Mouse (Mus musculus): ENCODE measurements around the gene Specc1l. TPM values are rescaled to one million over a fixed set of nuclear protein-coding genes. Genes with fewer than 3 reads are reported as not detected.

The Specc1l gene
- total and polyA plus RNA-seq, 3 experiments, result 17.9 to 39.6 (median 37.9) TPM

DNA sequence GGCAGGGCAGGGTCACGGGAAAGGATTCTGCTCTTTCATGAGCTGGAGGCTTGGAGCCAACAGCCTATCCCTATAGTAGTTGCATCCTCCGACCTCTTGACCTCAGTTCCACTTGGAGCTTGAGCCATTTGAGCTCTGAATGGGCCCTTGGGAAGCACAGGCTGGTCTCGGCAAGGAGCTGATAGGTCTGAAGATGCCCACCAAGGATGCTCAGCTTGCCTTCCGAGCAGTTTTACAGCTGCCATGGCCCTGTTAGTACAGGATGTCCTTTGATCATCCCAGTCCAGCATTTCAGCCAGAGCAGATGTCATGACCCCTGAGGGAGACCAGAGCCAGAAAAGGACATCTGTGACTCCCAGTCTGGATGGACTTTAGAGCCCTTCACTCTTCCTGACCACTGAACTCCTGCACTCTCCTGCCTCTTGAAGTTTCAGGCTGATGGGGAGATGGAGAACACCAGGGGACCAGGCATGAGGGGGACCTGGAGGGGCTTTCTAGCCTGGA is 116.4 kb downstream of the Specc1l start:
- DNase-seq, result peak in 1 of 2 experiments; percentile 14
- TF ChIP-seq EP300 (IDR thresholded peaks at IDR 0.05; ENCODE audit: insufficient read depth, low read depth, low read length), result no peak
- TF ChIP-seq POLR2A (IDR thresholded peaks at IDR 0.05; ENCODE audit: insufficient read depth, low read depth, low read length), result no peak
- no peak for TF ChIP-seq CTCF (IDR thresholded peaks at IDR 0.05)
- Histone ChIP-seq H3K4me1 (ENCODE audit: control insufficient read depth, insufficient read depth, low read length) (peaks cover 23% of the 10 kb centered on the region), H3K36me3 (ENCODE audit: control insufficient read depth, insufficient read depth, low read length) (peaks cover 2% of the 10 kb centered on the region), H3K9ac (ENCODE audit: low read depth, low read length) (no peak overlapping the region), H3K79me2 (replicated peaks; ENCODE audit: control insufficient read depth, insufficient read depth, low read length) (no peaks in the 10 kb centered on the region), H3K27me3 (ENCODE audit: control insufficient read depth, insufficient read depth, low read length) (no peaks in the 10 kb centered on the region), H3K4me3 (no peak overlapping the region), H3K27ac (no peak overlapping the region; the same call in none of the 2 replicates)
- intact Hi-C loops (cut with DNase I), result no loop called here
- 40% methylated on average over 4 of the region's 4 CpGs for WGBS

DNA sequence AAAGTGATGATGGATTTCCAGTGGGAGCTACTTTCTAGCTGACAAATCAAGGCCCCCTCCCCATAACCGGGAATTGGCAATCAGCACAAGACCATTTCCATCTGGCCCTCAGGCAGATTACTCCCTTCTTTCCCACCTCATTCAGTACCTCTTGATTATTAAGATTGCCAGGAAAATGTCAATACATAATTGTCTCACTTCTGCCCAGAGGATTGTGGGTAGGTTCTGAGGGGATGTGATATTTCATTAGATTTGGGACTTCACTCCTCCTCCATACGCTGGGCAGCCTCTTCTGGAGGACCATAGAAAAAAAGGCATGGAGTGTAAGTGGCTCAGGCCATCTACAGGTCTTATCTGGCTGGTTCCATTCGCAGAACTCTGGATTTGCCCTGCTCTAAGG is 120.4 kb downstream of the Specc1l start:
- Histone ChIP-seq H3K4me1 (ENCODE audit: control insufficient read depth, insufficient read depth, low read length) (peaks cover 14% of the 10 kb centered on the region), H3K36me3 (ENCODE audit: control insufficient read depth, insufficient read depth, low read length) (peaks cover 2% of the 10 kb centered on the region), H3K4me3 (no peak overlapping the region), H3K27me3 (ENCODE audit: control insufficient read depth, insufficient read depth, low read length) (no peaks in the 10 kb centered on the region), H3K79me2 (replicated peaks; ENCODE audit: control insufficient read depth, insufficient read depth, low read length) (no peaks in the 10 kb centered on the region), H3K27ac (no peak overlapping the region), H3K9ac (ENCODE audit: low read depth, low read length) (no peak overlapping the region)
- TF ChIP-seq EP300 (IDR thresholded peaks at IDR 0.05; ENCODE audit: insufficient read depth, low read depth, low read length), result no peak
- WGBS, result 89% methylated on average over 3 of the region's 3 CpGs
- no peak for DNase-seq
- intact Hi-C loops (cut with DNase I), result loop anchor here (2.0 kb wide), 1 partner anchor 13 kb away; no protein-coding TSS in a partner anchor

DNA sequence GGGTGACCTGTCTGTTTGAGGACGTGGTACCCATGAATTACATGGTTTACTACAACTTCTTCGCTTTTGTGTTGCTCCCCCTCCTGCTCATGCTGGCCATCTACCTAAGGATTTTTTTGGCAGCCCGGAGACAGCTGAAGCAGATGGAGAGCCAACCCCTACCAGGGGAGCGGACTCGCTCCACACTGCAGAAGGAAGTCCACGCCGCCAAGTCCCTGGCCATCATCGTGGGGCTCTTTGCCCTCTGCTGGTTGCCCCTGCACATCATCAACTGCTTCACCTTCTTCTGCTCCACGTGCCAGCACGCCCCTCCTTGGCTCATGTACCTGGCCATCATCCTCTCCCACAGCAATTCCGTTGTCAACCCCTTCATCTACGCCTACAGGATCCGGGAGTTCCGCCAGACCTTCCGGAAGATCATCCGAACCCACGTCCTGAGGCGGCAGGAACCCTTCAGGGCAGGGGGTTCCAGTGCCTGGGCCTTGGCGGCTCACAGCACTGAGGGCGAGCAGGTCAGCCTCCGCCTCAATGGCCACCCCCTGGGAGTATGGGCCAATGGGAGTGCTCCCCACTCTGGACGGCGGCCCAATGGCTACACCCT is 121.4 kb downstream of the Specc1l start:
- peak overlapping the region; percentile 72 for H3K27ac ChIP-seq
- intact Hi-C loops (cut with DNase I), result loop anchor here (2.0 kb wide), 1 partner anchor 14 kb away; no protein-coding TSS in a partner anchor
- no peaks in the 10 kb centered on the region for H3K27me3 ChIP-seq (ENCODE audit: control insufficient read depth, insufficient read depth, low read length)
- H3K4me1 ChIP-seq (ENCODE audit: control insufficient read depth, insufficient read depth, low read length), result peaks cover 6% of the 10 kb centered on the region
- DNase-seq, result no peak
- no peak overlapping the region for H3K4me3 ChIP-seq
- TF ChIP-seq EP300 (IDR thresholded peaks at IDR 0.05; ENCODE audit: insufficient read depth, low read depth, low read length), result no peak
- no peak for TF ChIP-seq CTCF (IDR thresholded peaks at IDR 0.05)
- TF ChIP-seq POLR2A (IDR thresholded peaks at IDR 0.05; ENCODE audit: insufficient read depth, low read depth, low read length), result no peak
- 84% methylated on average over 23 of the region's 23 CpGs for WGBS
- H3K79me2 ChIP-seq (replicated peaks; ENCODE audit: control insufficient read depth, insufficient read depth, low read length), result no peaks in the 10 kb centered on the region
- no peaks in the 10 kb centered on the region; the same call in none of the 2 replicates for H3K36me3 ChIP-seq (ENCODE audit: control insufficient read depth, insufficient read depth, low read length)
- H3K9ac ChIP-seq (ENCODE audit: low read depth, low read length), result no peak overlapping the region

DNA sequence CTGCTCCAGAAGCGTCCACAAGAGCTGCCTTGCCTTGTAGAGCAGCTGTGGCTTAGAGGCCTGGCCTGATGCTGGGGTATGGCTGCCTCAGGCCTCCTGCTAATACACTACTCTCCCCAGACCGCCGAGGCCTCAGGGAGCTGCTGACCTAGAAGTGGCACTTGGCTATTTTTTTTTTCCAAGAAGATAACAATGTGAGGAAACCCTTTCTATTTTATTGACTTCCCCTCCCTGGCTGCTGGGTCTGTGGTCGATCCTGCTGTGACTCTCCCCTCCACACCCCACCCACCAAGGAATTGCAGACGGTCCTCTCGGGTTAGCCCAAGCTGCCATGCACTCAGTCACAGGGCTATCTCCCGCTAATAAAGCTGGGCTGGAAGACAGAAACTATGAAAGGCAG is 122.3 kb downstream of the Specc1l start:
- H3K9ac ChIP-seq (ENCODE audit: low read depth, low read length), result no peak overlapping the region
- H3K36me3 ChIP-seq (ENCODE audit: control insufficient read depth, insufficient read depth, low read length), result no peaks in the 10 kb centered on the region; the same call in none of the 2 replicates
- H3K27me3 ChIP-seq (ENCODE audit: control insufficient read depth, insufficient read depth, low read length), result no peaks in the 10 kb centered on the region
- peak in 1 of 2 experiments; percentile 14 for DNase-seq
- 40% methylated on average over 7 of the region's 7 CpGs for WGBS
- H3K79me2 ChIP-seq (replicated peaks; ENCODE audit: control insufficient read depth, insufficient read depth, low read length), result no peaks in the 10 kb centered on the region
- H3K27ac ChIP-seq, result peak overlapping the region; percentile 72
- H3K4me3 ChIP-seq, result no peak overlapping the region
- intact Hi-C loops (cut with DNase I), result loop anchor here (2.0 kb wide), 1 partner anchor 15 kb away; no protein-coding TSS in a partner anchor
- peaks cover 5% of the 10 kb centered on the region; the same call in 1 of the 2 replicates for H3K4me1 ChIP-seq (ENCODE audit: control insufficient read depth, insufficient read depth, low read length)
- TF ChIP-seq EP300 (IDR thresholded peaks at IDR 0.05; ENCODE audit: insufficient read depth, low read depth, low read length) (no peak), POLR2A (IDR thresholded peaks at IDR 0.05; ENCODE audit: insufficient read depth, low read depth, low read length) (no peak), CTCF (IDR thresholded peaks at IDR 0.05) (no peak)

DNA sequence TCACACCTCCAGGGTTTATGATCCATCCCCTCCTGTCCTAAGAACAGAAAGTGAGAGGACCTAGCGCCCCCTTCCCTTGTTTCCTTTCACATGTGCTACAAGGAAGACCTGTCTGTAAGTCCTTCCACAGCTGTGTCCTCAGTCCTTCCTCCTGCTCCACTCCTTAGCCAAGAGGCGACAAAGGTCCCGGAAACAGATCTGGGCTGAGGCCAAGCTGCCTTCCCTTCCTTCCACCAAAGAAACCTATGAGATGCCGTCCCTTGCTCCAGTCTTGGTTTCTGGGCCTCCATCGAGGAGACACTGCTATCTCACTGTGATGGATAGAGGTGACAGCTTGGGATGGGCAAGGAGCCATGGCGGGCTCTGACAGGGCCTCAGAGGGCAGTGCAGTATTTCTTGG is 123.2 kb downstream of the Specc1l start:
- Histone ChIP-seq H3K27ac (peak overlapping the region; percentile 72), H3K36me3 (ENCODE audit: control insufficient read depth, insufficient read depth, low read length) (no peaks in the 10 kb centered on the region; the same call in none of the 2 replicates), H3K4me1 (ENCODE audit: control insufficient read depth, insufficient read depth, low read length) (peaks cover 5% of the 10 kb centered on the region; the same call in 1 of the 2 replicates), H3K79me2 (replicated peaks; ENCODE audit: control insufficient read depth, insufficient read depth, low read length) (no peaks in the 10 kb centered on the region), H3K9ac (ENCODE audit: low read depth, low read length) (no peak overlapping the region), H3K27me3 (ENCODE audit: control insufficient read depth, insufficient read depth, low read length) (no peaks in the 10 kb centered on the region), H3K4me3 (no peak overlapping the region)
- intact Hi-C loops (cut with DNase I), result loop anchor here (2.0 kb wide), 1 partner anchor 14 kb away; no protein-coding TSS in a partner anchor
- peak; percentile 69 to 70 for DNase-seq
- WGBS, result 46% methylated on average over 6 of the region's 6 CpGs
- TF ChIP-seq EP300 (IDR thresholded peaks at IDR 0.05; ENCODE audit: insufficient read depth, low read depth, low read length), result peak; percentile 89
- TF ChIP-seq POLR2A (IDR thresholded peaks at IDR 0.05; ENCODE audit: insufficient read depth, low read depth, low read length), result no peak
- TF ChIP-seq CTCF (IDR thresholded peaks at IDR 0.05), result 0 out of 2 replicates have a peak, but pooled peaks have one; percentile 13

DNA sequence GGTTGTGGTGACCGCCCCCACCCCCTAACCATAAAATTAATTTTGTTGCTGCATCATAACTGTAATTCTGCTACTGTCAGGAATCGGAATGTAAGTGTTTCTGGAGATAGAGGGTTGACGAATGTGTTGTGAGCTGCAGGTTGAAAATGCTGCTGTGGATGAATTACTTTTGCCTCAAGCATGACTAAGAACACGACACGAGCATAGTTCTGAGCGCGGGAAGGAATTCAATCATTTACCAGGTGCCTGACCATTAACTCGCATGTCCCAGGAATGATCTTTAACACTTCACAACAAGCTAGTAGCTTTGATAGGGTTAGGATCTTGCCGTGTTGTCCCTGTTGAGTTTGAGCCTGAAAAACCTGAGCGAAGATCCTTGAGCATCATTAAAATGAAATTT is 125.4 kb downstream of the Specc1l start:
- Histone ChIP-seq H3K9ac (ENCODE audit: low read depth, low read length) (no peak overlapping the region), H3K27ac (no peak overlapping the region), H3K4me1 (ENCODE audit: control insufficient read depth, insufficient read depth, low read length) (peaks cover 5% of the 10 kb centered on the region; the same call in 1 of the 2 replicates), H3K4me3 (no peak overlapping the region), H3K79me2 (replicated peaks; ENCODE audit: control insufficient read depth, insufficient read depth, low read length) (no peaks in the 10 kb centered on the region), H3K36me3 (ENCODE audit: control insufficient read depth, insufficient read depth, low read length) (no peaks in the 10 kb centered on the region; the same call in none of the 2 replicates), H3K27me3 (ENCODE audit: control insufficient read depth, insufficient read depth, low read length) (no peaks in the 10 kb centered on the region)
- intact Hi-C loops (cut with DNase I), result no loop called here
- DNase-seq, result no peak
- WGBS, result 92% methylated on average over 10 of the region's 10 CpGs
- no peak for TF ChIP-seq CTCF (IDR thresholded peaks at IDR 0.05)
- no peak for TF ChIP-seq EP300 (IDR thresholded peaks at IDR 0.05; ENCODE audit: insufficient read depth, low read depth, low read length)
- TF ChIP-seq POLR2A (IDR thresholded peaks at IDR 0.05; ENCODE audit: insufficient read depth, low read depth, low read length), result no peak

All from heart, adult 2 months (tissue).